11 mouse cellular contexts compared by ENCODE assay signal in genomic region chr1:187282804-187283203, GRCm38 (mm10).
DNase-seq lines count a peak whose midpoint lies in the region; ATAC-seq and TF ChIP-seq lines count a peak whose summit lies in the region.
"Had no signal": no experiment of that assay in that cellular context is flagged by ENCODE, and none has a peak within 500 bp of the region (broad histone marks: within the 10 kb centered on the region; RNA-seq: fewer than 3 reads in every experiment).

No protein-coding gene starts in this region.

- no peak overlapping the region for H3K4me2 ChIP-seq in lung, embryonic 16.5 days (ENCODE audit: low read depth, low read length)
- H3K4me2 ChIP-seq in midbrain, postnatal 0 days (ENCODE audit: low read depth, low read length, poor library complexity, severe bottlenecking), result no peak overlapping the region
- H3K4me2 ChIP-seq: neural tube, embryonic 12.5 days had no signal

- H3K9ac ChIP-seq in lung, embryonic 16.5 days (ENCODE audit: low read length), result no peak overlapping the region
- H3K9ac ChIP-seq in midbrain, postnatal 0 days (replicated peaks; ENCODE audit: low read length, poor library complexity, severe bottlenecking), result no peak overlapping the region
- H3K9ac ChIP-seq: neural tube, embryonic 12.5 days had no signal

- no peak overlapping the region for H3K4me3 ChIP-seq in lung, embryonic 16.5 days (ENCODE audit: low read length)
- no peak overlapping the region for H3K4me3 ChIP-seq in lung, adult 2 months (replicated peaks; ENCODE audit: extremely low read depth, low read depth, low read length)
- no peak overlapping the region for H3K4me3 ChIP-seq in midbrain, postnatal 0 days (ENCODE audit: low read depth, low read length)
- H3K4me3 ChIP-seq: neural tube, embryonic 12.5 days had no signal

- peak; percentile 60 for ATAC-seq in frontal cortex, adult (ENCODE audit: low TSS enrichment)
- 0 out of 2 replicates have a peak, but pooled peaks have one; percentile 51 for ATAC-seq in lung, embryonic 16.5 days (ENCODE audit: low read depth)
- ATAC-seq in midbrain, postnatal 0 days (ENCODE audit: low FRiP score), result no peak

- no peak for DNase-seq in frontal cortex, postnatal 10 days (ENCODE audit: low spot score in 2 of 2)
- DNase-seq in lung, adult 2 months, result no peak
- DNase-seq in heart, postnatal 10 days, result peak; percentile 42 to 45
- peak; percentile 60 for DNase-seq in midbrain, postnatal 0 days (ENCODE audit: low spot score)
- DNase-seq in urinary bladder, adult 2 months (ENCODE audit: low spot score), result no peak
- no peak for DNase-seq in natural killer cell, adult 2 months (ENCODE audit: low spot score in 2 of 2)
- DNase-seq: cerebellum, adult 9-11 months; kidney, adult 8-10 months had no signal

- no peaks in the 10 kb centered on the region for H3K27me3 ChIP-seq in lung, embryonic 16.5 days (ENCODE audit: control insufficient read depth, insufficient read depth, low read depth, low read length)
- no peaks in the 10 kb centered on the region for H3K27me3 ChIP-seq in midbrain, postnatal 0 days (ENCODE audit: insufficient read depth, low read length)
- H3K27me3 ChIP-seq: neural tube, embryonic 12.5 days had no signal

- intact Hi-C loops in heart, postnatal 10 days (cut with DNase I), result no loop called here

- no peaks in the 10 kb centered on the region for H3K9me3 ChIP-seq in lung, embryonic 16.5 days (ENCODE audit: control insufficient read depth, low read length)
- H3K9me3 ChIP-seq in midbrain, postnatal 0 days (ENCODE audit: low read length), result no peaks in the 10 kb centered on the region
- H3K9me3 ChIP-seq: neural tube, embryonic 12.5 days had no signal

- no peak for TF ChIP-seq CTCF in lung, adult 2 months (IDR thresholded peaks at IDR 0.05; ENCODE audit: insufficient read depth, low read length)
- TF ChIP-seq CTCF in midbrain, postnatal 0 days (IDR thresholded peaks at IDR 0.05), result no peak

- H3K36me3 ChIP-seq in lung, embryonic 16.5 days (ENCODE audit: control insufficient read depth, insufficient read depth, low read length), result no peaks in the 10 kb centered on the region
- H3K36me3 ChIP-seq in midbrain, postnatal 0 days (ENCODE audit: insufficient read depth, low read length), result no peaks in the 10 kb centered on the region
- H3K36me3 ChIP-seq: neural tube, embryonic 12.5 days had no signal

- 0 out of 2 replicates have a peak, but pooled peaks cover 4% of the 10 kb centered on the region for H3K4me1 ChIP-seq in lung, embryonic 16.5 days (replicated peaks; ENCODE audit: control insufficient read depth, insufficient read depth, low read length)
- H3K4me1 ChIP-seq in lung, adult 2 months (ENCODE audit: control insufficient read depth, insufficient read depth, low read length), result no peaks in the 10 kb centered on the region
- H3K4me1 ChIP-seq in midbrain, postnatal 0 days (ENCODE audit: insufficient read depth, low read length), result no peaks in the 10 kb centered on the region

- TF ChIP-seq POLR2A in lung, adult 2 months (IDR thresholded peaks at IDR 0.05; ENCODE audit: borderline replicate concordance, extremely low read depth, low read depth, low read length), result no peak

- no peak overlapping the region for H3K27ac ChIP-seq in lung, embryonic 16.5 days (ENCODE audit: low read length)
- no peak overlapping the region for H3K27ac ChIP-seq in midbrain, postnatal 0 days (ENCODE audit: low read depth, low read length)
- H3K27ac ChIP-seq: neural tube, embryonic 12.5 days had no signal

- WGBS in lung, embryonic 16.5 days, result 69% methylated on average over 6 of the region's 6 CpGs
- WGBS in lung, adult 2 months, result 59% methylated on average over 6 of the region's 6 CpGs
- WGBS in midbrain, postnatal 0 days, result 66% methylated on average over 6 of the region's 6 CpGs

Comparison
In these comparisons a context has a peak if more than half of its experiments do, and no peak if none do; other contexts are left out.
1. DNase-seq: peak in heart, postnatal 10 days (2 of 2) and midbrain, postnatal 0 days (single experiment); none in frontal cortex, postnatal 10 days (0 of 2), lung, adult 2 months (single experiment), urinary bladder, adult 2 months (single experiment) and natural killer cell, adult 2 months (0 of 2).